Mouse (Mus musculus) CD4-positive, CD25-positive, alpha-beta regulatory T cell, adult 2 months (primary cell): Measurements from ENCODE around the gene Thsd7a.

Source experiments
- DNase-seq: peaks from one replicate; pipeline ENCODE4 v3.0.0-alpha.2; 2012; ENCODE audit warnings: low read depth, low spot score

Gene Thsd7a

GRCm38 (mm10) chr6:12748787-12749530, at the start of gene Thsd7a:
Thsd7a (minus strand) TSS chr6:12749410.
- DNase-seq: no peak

GRCm38 (mm10) chr6:12787129-12787528, 37.9 kb upstream of the Thsd7a start:
- no peak for DNase-seq

GRCm38 (mm10) chr6:12786378-12786982, 37.3 kb upstream of the Thsd7a start:
- DNase-seq: no peak

GRCm38 (mm10) chr6:12784918-12785618, 35.9 kb upstream of the Thsd7a start:
- no peak for DNase-seq

- DNase-seq: no peak
These were observed 23.6 kb upstream of the Thsd7a start for GRCm38 (mm10) chr6:12772799-12773198.

GRCm38 (mm10) chr6:12765191-12765590, 16.0 kb upstream of the Thsd7a start:
- DNase-seq: no peak

GRCm38 (mm10) chr6:12764606-12765005, 15.4 kb upstream of the Thsd7a start:
- no peak for DNase-seq

- DNase-seq: no peak
These were observed 14.6 kb upstream of the Thsd7a start for GRCm38 (mm10) chr6:12763816-12764215.

GRCm38 (mm10) chr6:12759328-12760193, 10.4 kb upstream of the Thsd7a start:
- DNase-seq: no peak

- DNase-seq: no peak
These were observed 3.1 kb upstream of the Thsd7a start for GRCm38 (mm10) chr6:12752297-12752696.

GRCm38 (mm10) chr6:12750441-12750840, 1.2 kb upstream of the Thsd7a start:
- no peak for DNase-seq

GRCm38 (mm10) chr6:12749531-12750210, 461 bp upstream of the Thsd7a start:
- DNase-seq: no peak

- DNase-seq: no peak
These were observed 790 bp downstream of the Thsd7a start for GRCm38 (mm10) chr6:12748454-12748786.

GRCm38 (mm10) chr6:12747856-12748450, 1.3 kb downstream of the Thsd7a start:
- DNase-seq: no peak

GRCm38 (mm10) chr6:12742791-12743190, 6.4 kb downstream of the Thsd7a start:
- no peak for DNase-seq

- DNase-seq: no peak
These were observed 15.3 kb downstream of the Thsd7a start for GRCm38 (mm10) chr6:12733924-12734323.

GRCm38 (mm10) chr6:12716071-12716470, 33.1 kb downstream of the Thsd7a start:
- no peak for DNase-seq

- DNase-seq: no peak
These were observed 36.6 kb downstream of the Thsd7a start for GRCm38 (mm10) chr6:12712581-12712980.

- no peak for DNase-seq
These were observed 46.3 kb downstream of the Thsd7a start for GRCm38 (mm10) chr6:12702925-12703324.

- DNase-seq: no peak
These were observed 50.1 kb downstream of the Thsd7a start for GRCm38 (mm10) chr6:12699089-12699488.

- DNase-seq: no peak
These were observed 55.5 kb downstream of the Thsd7a start for GRCm38 (mm10) chr6:12693689-12694088.
